Mouse (Mus musculus) lung, embryonic 15.5 days (tissue): Measurements from ENCODE around the gene Pi4k2a. TPM values are rescaled to one million over a fixed set of nuclear protein-coding genes. Genes with fewer than 3 reads are reported as not detected.

Source experiments
- ATAC-seq: fragments of 200-750 bp; cut with Nextera tagmentation; 2 replicates; pipeline ENCODE4 v1.8.0; 2017; ENCODE audit warnings: moderate number of reproducible peaks, borderline replicate concordance; ENCODE audit not compliant: low FRiP score, low TSS enrichment; ENCODE audit errors: extremely low read depth
- H3K27ac ChIP-seq: fragments of 300-500 bp; sonication (generic); 2 replicates; pipeline ENCODE4 v1.5.1; 2015; ENCODE audit warnings: moderate library complexity, mild to moderate bottlenecking, inconsistent platforms
- H3K27me3 ChIP-seq: fragments of 300-500 bp; sonication (generic); 2 replicates; pipeline ENCODE4 v1.6.1; 2015; ENCODE audit warnings: inconsistent platforms
- H3K36me3 ChIP-seq: fragments of 300-500 bp; sonication (generic); 2 replicates; pipeline ENCODE4 v1.6.1; 2015; ENCODE audit warnings: inconsistent platforms
- H3K4me1 ChIP-seq: fragments of 300-500 bp; sonication (generic); 2 replicates; pipeline ENCODE4 v1.6.1; 2015; ENCODE audit warnings: inconsistent platforms
- H3K4me2 ChIP-seq: fragments of 300-500 bp; sonication (generic); 2 replicates; pipeline ENCODE4 v1.6.1; 2015; ENCODE audit warnings: inconsistent platforms, mild to moderate bottlenecking, moderate library complexity
- H3K4me3 ChIP-seq: fragments of 300-500 bp; sonication (generic); 2 replicates; pipeline ENCODE4 v1.5.1; 2015; ENCODE audit warnings: mild to moderate bottlenecking, inconsistent platforms
- H3K9ac ChIP-seq: fragments of 300-500 bp; sonication (generic); 2 replicates; pipeline ENCODE4 v1.6.1; 2015; ENCODE audit warnings: inconsistent platforms
- H3K9me3 ChIP-seq: fragments of 300-500 bp; sonication (generic); 2 replicates; pipeline ENCODE4 v1.6.1; 2016; ENCODE audit warnings: inconsistent platforms
- WGBS: fragments of 180-500 bp; shearing (Covaris S2); methylation state at CpG from one replicate; pipeline ENCODE4 v1.1.7; 2015; 5-methylcytosine and 5-hydroxymethylcytosine counted together
- polyA plus RNA-seq: library from polyadenylated mRNA; unstranded; fragments of >200 nt; fragmentation: Nextera tagmentation; extraction: Ambion mirVana; gene quantifications from 2 replicates; pipeline ENCODE4 v1.2.1, GENCODE M21; 2015

Pi4k2a gene
- polyA plus RNA-seq, 1 experiment from 2014 or later: 26.1 TPM

GRCm38 (mm10) chr19:42170025-42170969 lies 80.0 kb downstream of the Pi4k2a start:
- H3K27ac ChIP-seq: 0 out of 2 replicates have a peak overlapping the region, but pooled peaks have one; percentile 41
- no peaks in the 10 kb centered on the region for H3K9me3 ChIP-seq
- H3K4me2 ChIP-seq: peak overlapping the region; percentile 90
- ATAC-seq: peak; percentile 89
- H3K4me3 ChIP-seq: peak overlapping the region; percentile 95
- no peaks in the 10 kb centered on the region for H3K36me3 ChIP-seq
- peak overlapping the region; percentile 88 for H3K9ac ChIP-seq
- peaks cover 17% of the 10 kb centered on the region for H3K27me3 ChIP-seq
- WGBS: 2% methylated on average over 53 of the region's 56 CpGs
- H3K4me1 ChIP-seq: peaks cover 25% of the 10 kb centered on the region

Other genes starting within 250 kb of the Pi4k2a start
- 4.1 and 4.4 TPM in 2 replicates for gene Frat2, start 242.3 kb upstream of the Pi4k2a start, polyA plus RNA-seq
- 13.7 and 13.8 TPM in 2 replicates for gene Rrp12, start 194.3 kb upstream of the Pi4k2a start, polyA plus RNA-seq
- gene Pgam1, start 178.5 kb upstream of the Pi4k2a start, polyA plus RNA-seq: 619 and 635 TPM in 2 replicates
- 71.4 and 72.6 TPM in 2 replicates for gene Exosc1, start 157.0 kb upstream of the Pi4k2a start, polyA plus RNA-seq
- gene Zdhhc16, start 157.0 kb upstream of the Pi4k2a start, polyA plus RNA-seq: 88.1 and 96.2 TPM in 2 replicates
- 29.7 and 35.3 TPM in 2 replicates for gene Mms19, start 109.3 kb upstream of the Pi4k2a start, polyA plus RNA-seq
- 17.2 and 17.5 TPM in 2 replicates for gene Ubtd1, start 108.7 kb upstream of the Pi4k2a start, polyA plus RNA-seq
- gene Ankrd2, start 54.5 kb upstream of the Pi4k2a start, polyA plus RNA-seq: 0.31 and 0.58 TPM in 2 replicates
- gene Hoga1, start 44.9 kb upstream of the Pi4k2a start, polyA plus RNA-seq: 1.0 and 1.5 TPM in 2 replicates
- gene 4933411K16Rik, start 38.2 kb upstream of the Pi4k2a start, polyA plus RNA-seq: not detected in 2 replicates
- 21.1 and 22.9 TPM in 2 replicates for gene Morn4, start 4.1 kb upstream of the Pi4k2a start, polyA plus RNA-seq
- 64.3 and 64.4 TPM in 2 replicates for gene Avpi1, start 38.6 kb downstream of the Pi4k2a start, polyA plus RNA-seq
- gene Marveld1, start 56.9 kb downstream of the Pi4k2a start, polyA plus RNA-seq: 17.1 and 21.0 TPM in 2 replicates
- gene Zfyve27, start 73.5 kb downstream of the Pi4k2a start, polyA plus RNA-seq: 23.3 and 28.2 TPM in 2 replicates
- 0.95 and 1.1 TPM in 2 replicates for gene Sfrp5, start 111.8 kb downstream of the Pi4k2a start, polyA plus RNA-seq
- gene Golga7b, start 157.1 kb downstream of the Pi4k2a start, polyA plus RNA-seq: 0.09 and 0.10 TPM in 2 replicates